Mouse (Mus musculus): Measurements from ENCODE around the gene Npb.

Gene Npb

GRCm38 (mm10) chr11:120615606-120616203 lies 7.4 kb downstream of the Npb start:
- no peak for DNase-seq (ENCODE audit: low spot score)

DNA sequence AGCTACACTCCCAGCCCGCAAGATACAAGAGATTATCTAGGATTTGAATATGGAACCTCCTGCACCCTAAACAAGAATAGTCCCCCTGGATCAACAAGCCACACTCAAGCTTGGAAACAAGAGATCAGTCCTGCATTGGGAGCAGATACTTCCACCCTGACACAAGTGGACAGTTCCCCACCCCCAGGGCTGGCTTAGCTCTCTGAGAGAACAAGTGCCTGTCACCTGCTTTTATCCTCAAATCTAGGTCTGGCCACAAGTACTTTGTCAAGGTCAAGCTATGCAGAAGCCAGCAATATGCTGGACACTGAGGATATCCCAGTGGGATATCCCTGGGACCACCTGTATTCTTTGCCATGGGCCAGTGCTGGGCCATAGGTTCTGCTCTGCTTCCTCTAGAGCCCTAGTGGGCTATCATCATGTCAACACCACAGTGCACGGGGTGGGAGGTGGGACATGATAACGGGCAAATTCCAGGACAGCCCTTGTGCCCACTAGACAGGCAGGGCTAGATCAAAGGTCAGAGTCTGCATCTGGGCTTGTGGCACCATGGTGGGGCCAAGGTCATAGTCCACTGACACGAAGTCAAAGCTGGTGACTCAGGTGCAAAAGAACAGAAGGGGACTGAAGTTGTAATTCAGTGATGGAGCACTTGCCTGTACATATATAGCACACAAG lies 8.5 kb downstream of the Npb start:
- no peak for DNase-seq (ENCODE audit: low spot score)

GRCm38 (mm10) chr11:120617519-120618112 lies 9.3 kb downstream of the Npb start, which contains the start of gene Pcyt2:
Pcyt2 (minus strand) TSS chr11:120617936.
- DNase-seq (ENCODE audit: low spot score): peak; percentile 75

GRCm38 (mm10) chr11:120618619-120619535 lies 10.6 kb downstream of the Npb start:
- DNase-seq (ENCODE audit: low spot score): no peak

- DNase-seq (ENCODE audit: low spot score): no peak
These were observed 11.9 kb downstream of the Npb start for GRCm38 (mm10) chr11:120620195-120620594.

DNA sequence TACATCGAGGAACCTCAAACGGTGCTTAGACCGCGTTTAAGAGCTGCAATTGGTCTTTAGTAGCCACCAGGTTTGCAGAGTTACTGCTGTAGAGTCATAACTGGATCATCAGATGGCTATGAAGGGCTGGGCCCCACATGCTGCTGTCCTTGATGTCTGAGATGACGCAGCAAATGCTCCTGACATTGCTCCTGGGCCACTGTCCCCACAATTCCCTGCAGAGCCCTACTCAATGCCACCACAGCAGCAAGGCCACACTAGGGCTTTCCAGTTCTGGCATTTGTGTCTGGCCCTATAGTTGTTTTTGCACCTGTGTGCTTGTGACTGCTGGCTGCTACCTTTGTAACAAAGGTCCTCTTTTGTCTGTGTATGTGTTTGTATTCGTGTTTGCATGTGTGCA lies 14.5 kb downstream of the Npb start:
- DNase-seq (ENCODE audit: low spot score): no peak

DNA sequence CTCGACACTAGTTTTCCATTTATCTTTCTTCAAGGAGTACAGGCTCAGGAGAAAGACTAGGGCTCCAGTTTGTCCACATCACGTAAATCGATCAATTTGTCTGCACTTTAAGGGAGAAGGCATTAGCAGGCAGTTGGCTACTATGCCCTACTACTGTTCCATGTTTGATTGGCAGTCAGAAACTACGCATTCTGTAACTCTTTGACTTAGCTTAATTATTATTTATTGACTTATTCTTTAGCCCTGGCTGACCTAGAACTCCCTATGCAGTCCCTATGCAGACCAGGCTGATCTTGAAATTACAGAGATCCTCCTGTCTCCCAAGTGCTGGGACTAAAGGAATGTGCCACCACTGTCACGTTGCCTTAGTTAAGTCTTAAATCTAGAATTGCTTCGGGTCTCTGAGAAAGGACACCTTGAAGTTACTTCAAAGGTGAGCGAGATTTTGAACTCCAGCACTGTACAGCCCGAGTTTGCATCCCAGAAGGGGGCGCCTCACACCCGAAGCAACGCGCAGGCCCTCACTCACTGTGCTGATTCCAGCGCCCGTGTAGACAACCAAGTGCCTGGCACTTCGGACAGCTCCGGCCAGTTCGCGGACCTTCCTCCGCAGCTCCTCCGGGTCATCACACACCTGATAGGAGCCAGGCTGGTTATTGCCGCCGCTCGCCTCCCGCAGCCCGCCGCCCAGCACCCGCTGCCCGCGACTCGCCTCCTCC lies 15.8 kb downstream of the Npb start:
- no peak for DNase-seq (ENCODE audit: low spot score)

DNA sequence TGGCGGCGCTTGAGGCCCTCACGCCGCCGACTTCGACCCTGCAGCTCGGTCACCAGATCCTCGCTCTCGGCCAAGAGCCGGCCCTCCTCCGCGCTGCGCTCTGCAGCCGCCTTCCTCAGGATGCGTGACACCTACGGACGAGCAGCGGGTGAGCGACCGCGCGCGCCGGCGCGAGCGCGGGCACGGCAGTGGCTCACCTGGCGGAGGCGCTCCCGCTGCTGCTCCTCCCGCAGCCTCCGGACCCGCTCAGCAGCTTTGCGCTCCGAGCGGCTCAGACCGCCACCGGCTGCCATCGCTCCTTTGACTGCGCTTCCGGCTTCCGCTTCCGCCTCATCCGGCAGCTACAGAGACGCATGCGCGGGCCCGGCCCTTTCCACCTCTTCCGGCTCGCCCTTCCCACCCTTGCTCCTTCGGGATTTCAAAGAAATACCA lies 16.4 kb downstream of the Npb start:
- peak; percentile 58 for DNase-seq (ENCODE audit: low spot score)

- DNase-seq (ENCODE audit: low spot score): no peak
These were observed 17.0 kb downstream of the Npb start, which contains the start of gene Sirt7 for GRCm38 (mm10) chr11:120625152-120625775. Sirt7 (minus strand) TSS chr11:120625240.

GRCm38 (mm10) chr11:120626785-120627467 lies 18.6 kb downstream of the Npb start:
- DNase-seq (ENCODE audit: low spot score): no peak

GRCm38 (mm10) chr11:120627468-120628300 lies 19.4 kb downstream of the Npb start:
- DNase-seq (ENCODE audit: low spot score): no peak

DNA sequence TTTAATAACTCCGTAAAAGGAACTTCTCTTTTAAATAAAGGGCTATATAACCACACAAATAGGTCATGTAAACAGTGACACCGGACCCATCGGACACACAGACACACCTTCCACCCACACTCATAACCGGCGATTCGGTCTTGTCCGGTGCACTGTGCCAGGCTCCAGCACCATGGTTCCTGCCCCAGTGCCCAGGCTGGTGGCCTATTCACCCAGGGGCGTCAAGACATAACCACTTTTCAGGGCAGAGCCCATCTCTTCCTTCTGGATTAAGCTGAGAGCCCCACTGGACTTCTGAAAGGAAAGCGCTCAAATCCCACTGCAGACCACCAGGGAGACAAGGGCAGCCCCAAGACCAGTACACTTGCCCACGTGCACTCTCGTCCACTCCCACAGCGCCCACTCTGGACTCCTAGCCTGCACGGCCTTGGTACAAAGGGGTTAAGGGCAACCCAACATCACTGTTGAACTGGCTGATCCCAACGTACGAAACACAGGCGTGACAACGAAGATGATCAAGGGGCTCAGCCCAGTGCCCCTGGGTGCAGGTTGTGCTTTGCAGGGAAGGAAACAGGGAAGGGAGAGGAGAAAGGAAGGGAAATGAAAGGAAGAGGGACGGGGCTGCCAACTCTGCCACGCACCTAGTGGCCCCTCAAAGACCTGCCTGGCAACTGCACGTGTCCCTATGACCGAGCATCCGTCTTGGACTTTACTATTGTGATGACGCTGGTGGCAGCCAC lies 20.5 kb downstream of the Npb start:
- DNase-seq (ENCODE audit: low spot score): no peak

- no peak for DNase-seq (ENCODE audit: low spot score)
These were observed 21.1 kb downstream of the Npb start for GRCm38 (mm10) chr11:120629341-120629730.

GRCm38 (mm10) chr11:120629911-120630310 lies 21.6 kb downstream of the Npb start:
- DNase-seq (ENCODE audit: low spot score): no peak

DNA sequence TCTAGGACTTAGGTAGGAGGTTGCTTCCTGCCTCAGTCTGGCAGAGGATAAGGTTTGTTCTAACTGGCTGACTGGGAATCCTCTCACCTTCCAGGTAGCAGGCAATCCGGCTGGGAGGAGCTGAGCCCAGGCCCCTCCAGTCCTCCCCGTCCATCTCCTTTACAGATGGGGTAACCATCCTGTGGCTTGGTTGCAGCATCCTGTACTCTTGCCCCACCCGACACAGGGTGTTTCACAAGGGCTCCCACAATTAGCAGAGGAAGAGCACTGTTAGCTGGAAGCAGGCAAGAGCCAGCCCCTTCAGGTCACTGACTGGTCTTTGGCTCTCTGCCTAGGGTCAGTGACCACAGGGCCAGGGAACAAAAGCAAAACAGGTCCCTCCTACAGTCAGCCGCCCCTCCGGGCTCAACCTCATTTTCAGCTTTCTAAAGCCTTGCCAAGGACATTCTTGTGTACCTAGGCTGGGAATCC lies 22.2 kb downstream of the Npb start:
- no peak for DNase-seq (ENCODE audit: low spot score)

- no peak for DNase-seq (ENCODE audit: low spot score)
These were observed 22.8 kb downstream of the Npb start for GRCm38 (mm10) chr11:120630881-120631725.

DNA sequence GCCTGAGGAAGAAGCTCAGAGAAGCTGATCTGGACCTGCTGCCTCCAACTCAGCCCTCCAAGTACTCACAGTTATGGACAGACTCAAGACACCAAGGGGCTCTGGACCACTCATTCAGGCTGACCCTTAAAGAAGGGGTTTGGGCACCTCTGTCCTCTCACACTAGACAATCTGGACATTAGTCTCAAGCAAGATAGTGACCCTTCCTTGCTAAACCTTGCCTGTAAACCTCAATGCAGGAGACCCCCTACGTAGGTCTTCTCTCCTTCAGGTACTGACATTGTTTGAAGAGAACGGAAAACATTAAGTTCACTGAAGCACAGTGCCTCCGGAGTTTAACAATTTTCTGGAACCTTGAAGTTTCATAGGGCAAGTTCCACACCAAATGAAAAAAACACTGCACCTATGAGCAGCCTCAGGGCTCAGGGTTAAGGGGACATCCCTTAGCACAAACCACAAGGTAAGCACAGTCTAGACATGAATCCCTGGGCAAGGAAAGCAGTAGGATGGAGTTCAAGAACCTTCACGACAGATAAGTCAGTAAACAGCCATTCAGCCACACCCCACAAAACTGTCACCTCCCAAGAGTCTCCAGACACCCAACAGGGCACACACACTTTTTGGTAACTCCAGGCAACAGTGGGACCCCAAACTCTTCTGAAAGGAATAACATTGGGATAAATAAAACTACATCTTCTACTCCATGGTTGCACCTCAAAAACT lies 23.6 kb downstream of the Npb start:
- no peak for DNase-seq (ENCODE audit: low spot score)

Measured in layer of hippocampus, adult 9-10 months (tissue).